Mouse (Mus musculus): ENCODE results near the gene Ptms.

GRCm38 (mm10) chr6:124865766-124866362 is 54.0 kb downstream of the Ptms start:
- TF ChIP-seq CTCF (IDR thresholded peaks at IDR 0.05; ENCODE audit: borderline replicate concordance, insufficient read depth, low read depth, low read length) = no peak
- TF ChIP-seq POLR2A (IDR thresholded peaks at IDR 0.05; ENCODE audit: borderline replicate concordance, insufficient read depth, low read length) = no peak

Data from cerebellum, adult 2 months (tissue).